Mouse (Mus musculus) embryo, embryonic 9.5 days (tissue): ENCODE results near the gene Tmem115.

ENCODE experiments used
- DNase-seq: peaks from one replicate; pipeline ENCODE4 v3.0.0-alpha.2; 2017; ENCODE audit errors: extremely low spot score

Tmem115 gene

GRCm38 (mm10) chr9:107521711-107522399, 11.9 kb upstream of the Tmem115 start:
- DNase-seq, result peak; percentile 33

GRCm38 (mm10) chr9:107522400-107522711, 11.4 kb upstream of the Tmem115 start:
- no peak for DNase-seq

GRCm38 (mm10) chr9:107526198-107527026, 7.3 kb upstream of the Tmem115 start:
- peak; percentile 95 for DNase-seq

GRCm38 (mm10) chr9:107534408-107535202, 860 bp downstream of the Tmem115 start:
- DNase-seq, result no peak

GRCm38 (mm10) chr9:107538231-107538630, 4.5 kb downstream of the Tmem115 start:
- no peak for DNase-seq

GRCm38 (mm10) chr9:107538711-107539110, 5.0 kb downstream of the Tmem115 start:
- no peak for DNase-seq

GRCm38 (mm10) chr9:107539940-107540339, 6.2 kb downstream of the Tmem115 start:
- DNase-seq, result no peak

- no peak for DNase-seq
Measured at GRCm38 (mm10) chr9:107540420-107540819, 6.7 kb downstream of the Tmem115 start.

- no peak for DNase-seq
Measured at GRCm38 (mm10) chr9:107541005-107541404, 7.3 kb downstream of the Tmem115 start.

- peak; percentile 96 for DNase-seq
Measured at GRCm38 (mm10) chr9:107541474-107542351, 8.0 kb downstream of the Tmem115 start, which contains the start of the genes Cyb561d2 and Nprl2. TSS of gene Cyb561d2 (minus strand) at chr9:107542193. TSS of gene Nprl2 (plus strand) at chr9:107542226.

- DNase-seq, result no peak
Measured at GRCm38 (mm10) chr9:107542352-107542686, 8.6 kb downstream of the Tmem115 start.

GRCm38 (mm10) chr9:107542721-107543120, 9.0 kb downstream of the Tmem115 start:
- no peak for DNase-seq

GRCm38 (mm10) chr9:107543299-107543698, 9.6 kb downstream of the Tmem115 start:
- DNase-seq, result no peak

- no peak for DNase-seq
Measured at GRCm38 (mm10) chr9:107544196-107544700, 10.5 kb downstream of the Tmem115 start.

- DNase-seq, result no peak
Measured at GRCm38 (mm10) chr9:107544729-107545128, 11.0 kb downstream of the Tmem115 start.

GRCm38 (mm10) chr9:107545199-107545598, 11.5 kb downstream of the Tmem115 start:
- no peak for DNase-seq

- DNase-seq, result peak; percentile 78
Measured at GRCm38 (mm10) chr9:107545602-107546001, 11.9 kb downstream of the Tmem115 start.

GRCm38 (mm10) chr9:107547026-107547425, 13.3 kb downstream of the Tmem115 start, which contains the start of gene Zmynd10:
TSS of gene Zmynd10 (plus strand) at chr9:107547298.
- peak; percentile 84 for DNase-seq

GRCm38 (mm10) chr9:107547957-107548356, 14.2 kb downstream of the Tmem115 start:
- no peak for DNase-seq

- DNase-seq, result no peak
Measured at GRCm38 (mm10) chr9:107548820-107549219, 15.1 kb downstream of the Tmem115 start.
